Mouse (Mus musculus) bone marrow, adult 2 months (tissue): Measurements from ENCODE around the gene Dennd2a.

Experiments
- CTCF ChIP-seq: fragments of 200-500 bp; IDR thresholded peaks from 2 replicates; pipeline ENCODE4 v1.5.1; 2011; ENCODE audit warnings: low read length, control low read depth; ENCODE audit not compliant: control insufficient read depth, insufficient read depth
- POLR2A ChIP-seq: fragments of 200-500 bp; IDR thresholded peaks from 2 replicates; pipeline ENCODE4 v1.6.1; 2011; ENCODE audit warnings: low read depth, mild to moderate bottlenecking, control low read depth, low read length, borderline replicate concordance; ENCODE audit not compliant: control insufficient read depth

DNA sequence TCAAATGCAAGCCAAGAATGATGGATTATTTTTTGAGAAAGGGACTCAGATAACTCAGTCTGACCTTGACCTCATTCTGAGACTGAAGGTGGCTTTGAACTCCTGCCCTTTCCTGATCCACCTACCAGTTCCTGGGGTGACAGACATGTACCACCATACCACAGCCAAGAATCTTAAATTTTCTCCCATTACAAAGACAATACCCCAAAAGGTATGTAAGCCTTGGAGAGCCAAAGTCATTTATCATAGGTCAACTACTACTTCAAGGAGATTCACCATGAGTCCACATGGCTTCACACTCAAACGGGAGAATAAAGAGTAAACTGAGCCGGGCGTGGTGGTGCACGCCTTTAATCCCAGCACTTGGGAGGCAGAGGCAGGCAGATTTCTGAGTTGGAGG is 107.1 kb downstream of the Dennd2a start:
- TF ChIP-seq CTCF (no peak), POLR2A (no peak)
